Mouse (Mus musculus): ENCODE data around the gene Lpin3. TPM values are rescaled to one million over a fixed set of nuclear protein-coding genes. Genes with fewer than 3 reads are reported as not detected.

The Lpin3 gene
- total RNA-seq, 2 experiments from 2014 or later = 0.89 to 1.6 TPM

DNA sequence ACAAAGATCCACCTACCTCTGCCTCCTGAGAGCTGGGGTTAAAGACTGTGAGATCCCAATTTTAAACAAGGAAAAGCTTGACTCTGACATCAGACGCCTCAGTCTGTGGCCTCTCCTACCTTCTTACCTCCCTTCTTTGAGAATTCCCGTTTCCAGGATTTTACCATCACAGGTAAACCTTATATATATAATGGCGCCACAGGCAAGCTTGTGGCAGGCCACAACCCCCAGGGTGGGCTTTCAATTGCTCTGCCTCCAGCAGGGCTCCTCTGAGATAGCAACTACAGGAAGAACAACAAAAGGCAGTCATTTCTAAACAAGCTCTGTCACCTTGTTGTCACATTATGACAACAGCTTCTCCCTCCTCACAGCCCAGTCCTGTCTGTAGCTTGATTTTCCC, 5.8 kb downstream of the Lpin3 start:
- DNase-seq (ENCODE audit: low spot score in 2 of 2) = no peak

DNA sequence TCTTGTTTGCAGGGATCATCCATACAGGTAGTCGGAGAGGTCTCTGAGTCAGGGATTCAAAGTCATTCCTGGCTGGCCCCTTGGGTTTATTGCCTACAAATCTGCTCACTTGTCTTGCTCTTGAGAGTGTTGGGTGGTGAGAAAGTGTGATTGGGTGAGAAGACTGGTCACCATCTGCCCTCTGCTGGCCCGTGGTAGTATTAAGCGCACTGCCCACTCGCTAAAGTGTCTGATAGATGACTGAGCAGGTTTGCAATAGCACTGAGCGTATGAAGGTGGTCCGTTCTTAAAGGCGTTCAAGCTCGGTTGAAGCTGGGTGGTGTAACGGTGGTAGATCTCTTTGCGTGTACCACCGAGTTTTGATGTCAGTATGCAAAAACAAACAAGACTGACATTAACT, 6.8 kb downstream of the Lpin3 start:
- DNase-seq (ENCODE audit: low spot score in 2 of 2) = peak; percentile 69 to 93

DNA sequence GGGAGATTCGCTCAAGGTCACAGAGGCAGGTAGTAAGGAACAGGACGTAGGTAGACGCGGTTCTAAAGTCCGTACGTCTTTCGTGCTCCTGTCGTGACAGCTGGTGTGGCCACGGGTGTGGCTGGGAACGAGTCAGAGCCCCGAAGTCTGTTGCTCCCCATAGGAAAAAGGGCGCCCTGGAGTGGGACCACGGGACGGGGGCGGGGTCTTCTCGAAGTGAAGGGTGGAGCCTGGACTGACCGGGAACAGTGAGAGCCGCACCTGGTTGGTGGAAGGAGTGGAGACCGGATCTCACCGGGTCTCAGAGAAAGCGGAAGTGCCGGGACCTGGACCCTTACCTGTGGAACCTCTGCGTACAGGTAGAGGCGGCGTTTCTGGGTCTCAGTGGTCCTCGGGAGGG, 7.4 kb downstream of the Lpin3 start:
- no peak for DNase-seq (ENCODE audit: low spot score in 2 of 2)

DNA sequence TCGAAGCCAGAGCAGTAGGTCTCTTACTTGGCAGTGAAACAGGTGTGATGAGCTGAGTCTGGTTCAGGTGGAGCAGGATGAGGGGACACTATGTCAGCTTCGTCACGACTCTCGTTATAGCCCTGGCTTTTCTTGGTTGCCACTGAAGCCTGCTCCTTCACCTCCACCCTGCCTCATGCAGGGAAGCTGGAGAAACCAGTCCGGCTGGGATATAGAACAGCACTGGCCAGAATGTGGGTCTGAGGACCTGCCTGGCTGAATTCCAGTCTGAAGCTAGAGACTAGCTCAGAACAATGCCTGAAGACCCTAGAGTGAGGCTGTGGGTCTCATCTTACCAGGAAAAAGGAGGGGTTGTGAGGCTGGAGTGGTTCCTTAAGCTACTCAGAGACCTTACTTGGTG, 10.6 kb downstream of the Lpin3 start:
- DNase-seq (ENCODE audit: low spot score in 2 of 2) = no peak

DNA sequence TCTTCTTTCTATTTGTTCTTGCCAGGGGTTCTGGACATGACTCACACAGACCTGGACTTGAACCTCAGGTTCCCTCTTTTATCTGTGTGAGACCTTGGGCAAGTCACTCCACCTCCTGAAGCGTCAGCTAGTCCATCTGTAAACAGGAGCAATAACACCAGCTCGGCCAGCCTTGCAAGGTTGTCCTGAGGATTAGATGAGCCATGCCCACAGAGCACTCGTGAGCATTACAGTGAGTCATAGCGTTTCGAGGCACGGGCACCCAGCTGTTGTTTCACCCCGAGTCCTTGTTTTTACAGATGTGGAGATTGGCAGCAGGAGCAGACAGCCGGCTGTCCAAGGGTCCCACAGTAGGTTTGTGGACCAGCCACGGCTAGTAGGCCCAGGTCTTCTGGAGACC, 11.2 kb downstream of the Lpin3 start:
- DNase-seq (ENCODE audit: low spot score in 2 of 2) = no peak

DNA sequence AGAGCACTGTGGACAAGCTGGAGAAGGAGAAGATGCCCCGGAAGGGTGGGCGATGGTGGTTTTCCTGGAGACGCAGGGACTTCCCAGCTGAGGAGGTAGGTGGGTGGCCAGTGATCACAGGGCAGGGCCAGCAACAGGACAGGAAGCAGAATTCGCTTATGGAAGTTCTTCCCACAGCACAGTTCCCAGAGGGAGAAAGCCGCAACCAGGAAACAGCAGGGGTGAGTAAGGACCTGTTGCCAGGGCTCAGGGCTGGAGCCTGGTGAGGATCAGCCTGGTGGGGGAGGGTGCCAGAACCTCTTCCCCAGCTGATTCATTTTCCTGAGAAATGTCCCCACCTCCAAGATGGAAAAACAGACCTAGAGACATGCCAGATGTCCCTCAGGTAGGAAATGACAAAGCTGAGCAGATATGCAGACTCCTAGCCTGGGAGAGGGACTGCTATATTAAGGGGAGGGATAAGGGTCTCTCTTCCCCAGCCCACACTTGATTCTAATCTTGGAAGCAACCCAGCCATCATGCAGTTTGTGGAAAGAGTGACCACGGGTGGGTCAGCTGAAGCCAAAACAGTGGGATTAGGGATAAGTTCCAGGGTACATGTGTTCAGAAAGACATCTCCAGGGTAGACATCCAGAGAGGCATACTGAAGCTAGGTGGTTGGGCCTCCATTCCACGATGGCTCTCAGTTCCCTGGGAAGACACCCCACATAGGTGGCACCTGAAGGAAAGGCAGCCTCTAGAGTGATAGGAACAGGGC, 21.4 kb downstream of the Lpin3 start:
- DNase-seq (ENCODE audit: low spot score in 2 of 2) = no peak

DNA sequence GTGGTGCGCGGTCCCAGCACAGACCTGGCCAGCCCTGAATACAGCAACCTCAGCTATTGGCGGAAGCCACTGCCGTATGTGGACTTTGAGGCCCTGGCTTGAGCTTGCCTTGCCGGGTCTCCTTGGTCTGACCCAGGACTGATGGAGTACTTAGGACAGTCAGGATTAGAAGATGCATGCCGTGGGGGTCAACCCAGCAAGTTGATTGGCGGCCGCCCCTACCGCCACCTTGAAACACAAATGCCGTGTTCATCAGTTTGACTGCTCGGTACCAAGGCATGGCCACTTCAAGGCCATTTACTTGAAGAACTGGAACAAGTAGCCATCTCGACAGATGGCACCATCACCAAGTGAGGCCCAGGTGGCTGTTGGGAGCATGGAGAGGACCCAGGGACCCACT, 24.8 kb downstream of the Lpin3 start:
- DNase-seq (ENCODE audit: low spot score in 2 of 2) = no peak

DNA sequence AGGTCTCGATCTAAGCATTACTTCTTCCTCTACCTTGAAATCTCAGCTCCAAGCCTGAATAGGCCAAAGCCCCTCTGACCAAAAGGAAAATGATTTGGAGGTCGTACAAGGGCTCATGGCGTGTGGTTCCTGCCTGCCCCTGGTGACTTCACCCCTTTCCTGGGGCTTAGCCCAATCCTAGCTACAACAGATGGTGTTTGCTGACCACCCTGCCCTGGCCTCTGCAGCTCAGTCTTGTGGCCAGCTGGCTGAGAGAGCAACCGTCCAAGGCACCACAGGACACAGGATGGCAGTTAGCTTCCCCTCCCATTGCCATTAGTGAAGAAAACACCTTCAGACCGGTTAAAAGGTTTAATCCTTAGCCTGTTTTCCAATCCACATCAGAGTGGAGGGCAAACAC, 25.6 kb downstream of the Lpin3 start:
- no peak for DNase-seq (ENCODE audit: low spot score in 2 of 2)

DNA sequence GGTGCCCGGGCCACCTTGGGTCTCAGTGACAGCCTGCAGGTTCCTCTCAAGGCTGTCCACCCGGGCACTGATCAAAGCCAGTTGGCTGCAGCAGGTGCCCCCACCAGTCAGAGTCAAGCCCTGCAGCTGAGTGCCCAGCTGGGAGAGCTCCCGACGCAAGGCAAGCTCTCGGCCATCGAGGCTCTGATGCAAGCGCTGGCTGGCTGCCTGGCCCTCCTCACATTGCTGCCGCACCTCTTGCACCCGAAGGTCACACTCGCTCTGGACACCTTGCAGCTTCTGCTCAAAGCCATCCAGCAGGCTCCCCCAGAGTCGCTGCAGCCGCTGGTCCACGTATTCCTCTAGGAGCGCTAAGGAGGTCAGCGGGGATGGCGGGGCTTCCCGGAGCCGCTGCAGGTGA, 28.1 kb downstream of the Lpin3 start:
- DNase-seq (ENCODE audit: low spot score in 2 of 2) = no peak

DNA sequence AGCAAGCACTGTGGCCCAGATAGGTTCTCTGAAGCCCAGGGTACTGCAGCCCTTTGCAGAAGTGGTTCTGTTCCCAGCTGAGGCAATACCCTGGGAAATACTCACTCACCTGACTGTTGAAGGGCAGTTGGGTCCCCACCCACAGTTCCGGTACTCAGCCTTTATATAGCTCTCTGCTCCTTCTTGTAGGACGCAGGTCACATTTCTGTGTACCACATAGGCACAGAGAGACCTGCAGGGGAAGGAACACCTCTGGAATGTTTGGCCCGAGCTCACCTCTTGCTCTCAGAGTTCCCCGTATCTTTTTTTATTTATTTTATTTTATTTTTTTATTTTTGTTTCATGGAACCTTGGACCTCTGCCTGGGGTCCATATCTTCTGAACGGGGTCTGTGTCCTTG, 30.2 kb downstream of the Lpin3 start:
- DNase-seq (ENCODE audit: low spot score in 2 of 2) = no peak

DNA sequence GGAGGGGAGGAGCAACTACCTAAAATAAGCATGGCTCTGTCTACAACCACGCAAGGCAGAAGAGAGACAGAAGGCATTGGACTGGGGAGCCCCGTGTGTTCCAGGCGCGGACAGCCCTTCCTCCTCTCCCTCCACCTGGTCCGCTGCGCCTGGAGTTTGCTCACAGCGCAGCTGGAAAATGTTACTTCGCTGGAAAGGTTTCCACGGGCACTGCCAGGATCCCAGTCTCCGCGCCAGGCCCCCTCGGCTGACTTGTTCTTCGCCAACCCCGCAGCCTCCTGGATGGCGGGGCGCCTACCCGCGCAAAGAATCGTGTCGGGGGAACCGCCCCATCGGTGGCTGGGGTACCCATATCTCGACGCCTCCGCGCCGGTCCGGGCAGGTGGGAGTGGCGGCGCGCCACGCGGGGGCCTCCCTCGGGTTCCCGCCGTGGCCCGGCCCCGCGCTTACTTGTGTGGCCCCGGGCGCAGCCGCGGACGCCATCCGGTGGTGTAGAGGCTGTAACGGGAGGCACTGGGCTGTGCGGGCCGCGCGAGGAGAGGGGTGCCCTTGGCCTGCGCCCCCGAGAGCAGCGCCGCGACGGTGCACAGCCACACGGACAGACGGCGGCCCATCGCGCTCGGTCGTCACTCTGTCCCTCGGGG, 31.2 kb downstream of the Lpin3 start:
- no peak for DNase-seq (ENCODE audit: low spot score in 2 of 2)

DNA sequence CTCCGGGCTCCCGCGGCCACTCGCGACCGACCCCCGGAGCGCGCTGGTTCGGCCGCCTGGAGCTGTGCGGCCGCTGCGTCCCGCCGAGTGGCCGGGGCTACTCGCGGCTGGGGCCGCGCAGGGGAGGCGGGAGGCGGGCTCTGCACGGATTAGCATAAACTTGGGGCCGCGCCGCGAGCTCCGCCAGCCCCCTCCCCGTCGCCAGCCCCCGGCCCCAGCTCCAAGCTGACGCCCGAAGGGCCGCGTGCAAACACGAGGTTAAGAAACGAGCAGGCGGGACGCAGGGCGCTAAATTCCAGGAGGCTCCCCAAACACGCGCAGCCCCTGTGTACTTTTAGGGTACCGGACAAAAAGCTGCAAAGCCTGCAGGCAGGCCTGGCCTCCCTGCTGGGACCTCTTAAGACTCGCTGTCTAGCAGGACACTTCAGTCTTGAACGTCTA, 31.8 kb downstream of the Lpin3 start, which contains the start of gene Emilin3:
Emilin3 (minus strand) TSS at position 98 of the 441 bp plus-strand sequence.
- DNase-seq (ENCODE audit: low spot score in 2 of 2) = no peak

DNA sequence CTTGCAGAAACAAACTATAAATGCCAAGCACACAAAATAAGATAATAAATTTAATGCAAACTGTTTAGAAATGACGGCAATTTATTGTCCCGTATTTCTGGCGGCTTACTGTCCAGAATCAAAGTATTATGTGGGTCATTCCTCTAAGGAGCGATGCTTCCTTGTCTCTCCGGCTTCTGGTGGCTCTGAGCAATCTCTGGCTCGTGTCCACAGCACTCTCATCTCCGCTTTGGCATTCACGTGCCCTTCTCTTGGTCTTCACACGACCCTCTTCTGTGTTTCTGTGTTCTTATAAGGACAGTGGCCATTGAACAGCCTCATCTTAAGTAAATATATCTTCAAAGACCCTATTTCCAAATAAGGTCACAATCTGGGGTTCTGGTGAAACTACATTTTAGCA, 34.2 kb downstream of the Lpin3 start:
- no peak for DNase-seq (ENCODE audit: low spot score in 2 of 2)

DNA sequence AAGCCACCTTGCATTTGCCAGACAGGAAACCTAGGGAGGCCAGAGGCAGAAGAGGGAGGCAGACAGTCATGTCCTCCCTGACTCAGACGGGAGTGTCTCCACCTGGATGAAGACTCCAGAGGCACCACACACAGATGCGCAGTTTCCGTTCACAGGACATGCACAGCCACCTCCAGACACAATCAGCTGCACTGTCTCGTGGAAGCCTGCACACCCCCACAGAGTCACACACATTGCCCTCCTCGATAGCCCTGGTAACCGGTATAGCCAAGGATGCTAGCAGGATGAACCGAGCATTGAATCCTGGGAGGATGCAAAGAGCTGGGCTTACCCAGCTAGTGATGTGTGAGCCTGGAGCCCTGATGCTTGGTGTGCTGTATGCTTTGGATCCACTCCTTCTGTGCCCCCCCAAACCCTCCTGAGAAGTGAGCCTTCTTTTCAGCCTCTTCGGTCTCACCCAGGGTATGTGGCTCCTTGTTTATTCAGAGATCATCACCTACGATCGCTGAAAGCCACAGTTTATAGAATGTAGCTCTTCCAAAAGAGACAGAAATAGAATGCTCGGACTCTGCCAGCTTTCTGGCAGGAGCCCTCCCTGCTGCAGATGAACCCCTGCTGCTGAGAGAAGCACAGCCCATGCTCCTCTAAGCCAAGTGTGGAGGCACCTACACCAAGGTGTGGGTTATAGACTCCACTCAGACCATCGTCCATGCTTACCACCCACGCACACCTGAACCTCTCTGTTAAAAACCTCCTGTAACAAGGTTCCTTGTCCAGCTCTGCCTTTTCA, 35.5 kb downstream of the Lpin3 start:
- DNase-seq (ENCODE audit: low spot score in 2 of 2) = no peak

DNA sequence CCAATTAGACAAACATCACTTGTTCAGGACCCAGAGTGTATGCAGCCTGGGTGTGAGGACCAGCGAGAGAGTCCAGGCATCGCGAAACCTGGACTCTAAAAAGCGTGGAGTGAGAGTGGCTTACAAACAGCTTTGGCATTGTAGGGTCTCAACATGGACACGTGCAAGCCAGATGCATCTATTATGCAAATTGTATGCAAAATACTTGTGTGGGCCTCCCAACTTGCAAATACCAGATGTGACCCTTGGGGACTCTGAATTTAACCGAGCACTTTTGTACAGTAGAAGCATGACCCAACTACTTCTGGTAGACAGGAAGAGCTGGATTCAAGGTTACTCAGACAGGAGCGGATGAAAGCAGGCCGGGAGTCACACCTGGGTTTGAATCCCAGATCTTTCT, 36.2 kb downstream of the Lpin3 start:
- DNase-seq (ENCODE audit: low spot score in 2 of 2) = no peak

DNA sequence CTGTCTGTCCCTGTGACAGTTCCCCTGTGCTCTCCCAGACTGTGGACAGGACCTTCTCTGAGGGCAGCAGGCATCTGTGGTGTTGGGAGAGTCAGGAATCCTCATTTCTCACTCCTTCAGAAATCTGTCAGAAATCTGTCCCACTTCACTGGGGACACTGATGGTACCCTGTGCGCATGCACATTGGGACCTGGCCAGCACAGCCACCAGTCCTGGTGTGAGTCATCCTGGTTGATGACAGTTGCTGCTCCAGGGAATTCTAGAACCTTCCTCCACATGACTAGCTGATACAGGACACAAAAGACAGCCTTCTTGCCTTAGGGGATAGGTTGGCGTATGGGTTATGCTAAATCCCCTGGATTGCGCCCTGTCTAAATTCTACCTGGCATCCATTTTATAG, 36.8 kb downstream of the Lpin3 start:
- DNase-seq (ENCODE audit: low spot score in 2 of 2) = peak; percentile 22 to 38

DNA sequence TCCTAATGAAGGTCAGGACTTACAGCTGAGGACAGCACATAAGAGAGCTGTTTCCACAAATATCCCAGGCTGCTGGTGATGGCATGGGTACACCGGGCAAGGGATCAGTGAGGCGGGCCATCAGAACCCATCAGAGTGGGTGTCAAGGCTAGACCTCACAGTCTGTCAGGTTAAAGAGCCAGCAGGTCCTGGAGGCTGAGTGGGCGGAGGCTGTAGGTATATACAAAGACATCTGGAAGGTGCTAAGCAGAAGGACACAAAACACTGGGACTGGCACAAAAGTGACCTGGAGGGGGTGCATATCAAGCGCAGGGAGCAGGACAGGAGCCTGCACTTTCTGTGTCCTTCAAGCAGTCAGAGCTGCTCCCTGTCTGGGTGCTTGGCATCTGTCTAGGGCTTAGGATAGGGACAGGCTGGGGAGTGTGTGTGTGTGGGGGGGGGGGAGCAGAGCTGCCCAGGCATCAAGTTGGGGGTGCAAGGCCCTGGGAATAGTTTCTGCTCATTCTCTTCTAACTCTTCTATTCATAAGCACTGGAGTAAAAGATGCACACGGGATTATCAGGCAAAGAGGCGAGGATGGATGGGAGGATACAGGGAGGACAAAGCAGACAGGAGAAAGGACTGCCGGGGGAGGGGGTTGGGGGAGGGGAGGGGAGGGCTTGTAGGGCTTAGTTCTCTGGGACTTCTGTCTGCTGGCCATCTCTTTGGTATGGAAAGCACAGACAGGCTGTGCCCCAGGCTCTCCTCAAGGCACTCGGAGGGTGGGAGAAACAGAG, 37.9 kb downstream of the Lpin3 start:
- DNase-seq (ENCODE audit: low spot score in 2 of 2) = no peak

DNA sequence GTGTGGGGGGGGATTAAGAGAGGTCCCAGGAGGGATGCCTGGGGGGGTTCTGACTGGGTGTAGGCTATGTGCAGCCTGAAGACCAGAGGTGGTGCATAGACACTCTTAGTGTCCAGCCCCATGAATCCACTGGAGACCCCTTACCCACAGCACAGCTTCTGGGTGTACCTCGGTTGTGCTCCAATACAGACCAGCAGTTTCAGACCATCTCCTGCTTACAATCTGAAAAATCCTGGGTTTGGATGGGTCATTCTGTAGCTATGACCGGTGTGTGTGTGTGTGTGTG, 38.4 kb downstream of the Lpin3 start:
- DNase-seq (ENCODE audit: low spot score in 2 of 2) = no peak

DNA sequence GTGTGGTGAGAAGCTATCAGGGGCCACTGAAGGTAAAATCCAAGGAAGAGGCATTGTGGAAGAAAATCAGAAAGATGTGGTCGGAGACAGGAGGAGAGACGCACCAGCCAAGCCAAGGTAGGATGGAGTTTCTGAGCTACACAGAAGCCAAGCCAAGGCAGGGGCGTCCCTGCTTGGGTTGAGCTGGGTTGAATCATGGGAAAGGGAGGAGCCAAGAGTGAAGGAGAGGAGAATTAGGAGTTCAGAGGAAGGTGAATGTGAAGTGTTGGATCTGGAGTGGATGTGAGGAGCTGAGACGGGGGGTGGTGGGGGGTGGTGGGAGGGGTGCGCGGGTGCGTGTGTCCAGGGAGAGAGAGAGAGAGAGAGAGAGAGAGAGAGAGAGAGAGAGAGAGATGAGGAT, 40.8 kb downstream of the Lpin3 start:
- DNase-seq (ENCODE audit: low spot score in 2 of 2) = no peak

DNA sequence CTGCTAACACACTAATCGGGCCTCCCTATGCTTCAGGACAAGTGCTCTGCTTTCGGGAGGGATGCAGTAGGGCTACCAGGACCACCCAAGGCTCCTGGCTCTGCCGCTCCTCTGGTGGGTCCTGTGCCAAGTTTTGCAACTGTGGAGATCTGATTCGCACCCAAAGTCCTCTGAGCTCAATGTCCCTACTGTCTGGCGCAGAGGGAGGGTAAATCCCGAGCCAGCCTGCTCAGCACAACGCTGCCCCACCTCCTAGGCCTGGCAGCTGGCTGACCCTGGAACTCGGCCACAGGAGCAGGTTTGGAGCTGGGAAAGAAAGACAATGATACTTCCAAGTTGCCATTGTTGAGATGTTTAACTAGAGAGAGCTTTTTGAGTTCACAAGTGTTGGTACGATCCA, 44.7 kb downstream of the Lpin3 start:
- DNase-seq (ENCODE audit: low spot score in 2 of 2) = peak in 1 of 2 experiments; percentile 24

DNA sequence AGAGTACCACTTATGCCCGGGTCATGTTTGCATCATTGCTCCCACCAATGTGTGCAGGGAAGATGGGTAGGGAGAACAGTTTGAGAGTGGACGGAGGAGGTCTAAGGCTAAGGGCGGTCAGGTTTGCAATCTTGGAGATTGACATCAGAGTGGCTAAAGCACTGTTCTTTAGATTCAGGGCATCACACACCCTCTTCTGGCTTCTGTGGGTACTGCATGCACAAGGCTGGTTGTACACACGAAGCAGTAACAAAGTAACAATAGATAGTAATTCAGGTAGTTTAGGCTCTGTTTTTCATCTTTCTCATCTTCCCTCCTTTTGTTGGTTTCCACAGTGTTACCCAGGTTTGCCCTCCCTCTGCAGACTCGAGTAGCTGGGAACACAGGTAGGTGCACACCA, 50.9 kb downstream of the Lpin3 start:
- no peak for DNase-seq (ENCODE audit: low spot score in 2 of 2)

DNA sequence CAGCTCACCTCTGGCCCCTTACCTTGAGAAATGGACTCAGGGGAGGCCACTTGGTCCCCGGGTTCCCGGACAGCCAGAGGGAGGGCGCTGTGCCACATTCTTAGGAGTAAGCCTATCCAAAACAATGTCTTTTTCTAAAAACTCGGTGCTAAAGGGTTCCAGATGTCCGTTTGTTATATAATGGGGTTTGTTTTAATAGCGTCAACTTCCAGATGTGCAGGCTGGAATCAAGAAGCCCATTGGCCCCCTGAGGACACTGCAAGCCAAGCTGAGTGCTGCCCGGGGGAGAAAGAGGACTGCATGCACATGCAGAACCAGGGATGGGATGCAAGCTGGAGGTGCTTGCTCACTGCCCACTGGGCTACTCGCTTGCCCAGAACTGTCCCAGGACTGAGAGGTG, 51.9 kb downstream of the Lpin3 start:
- no peak for DNase-seq (ENCODE audit: low spot score in 2 of 2)
